Mouse (Mus musculus) forebrain, embryonic 16.5 days (tissue): ENCODE measurements around the gene Brd3os. TPM values are rescaled to one million over a fixed set of nuclear protein-coding genes. Genes with fewer than 3 reads are reported as not detected.

ENCODE experiments used
- ATAC-seq: fragments of 200-750 bp; cut with Nextera tagmentation; 2 replicates; pipeline ENCODE4 v1.8.0; 2017; ENCODE audit warnings: mild to moderate bottlenecking, moderate library complexity
- H3K27ac ChIP-seq: fragments of 300-500 bp; sonication (generic); 2 replicates; pipeline ENCODE4 v1.5.1; 2014; ENCODE audit warnings: low read length, control low read depth
- H3K27me3 ChIP-seq: fragments of 300-500 bp; sonication (generic); replicated peaks from 2 replicates; pipeline ENCODE4 v1.6.1; 2014; ENCODE audit warnings: low read length; ENCODE audit not compliant: control insufficient read depth, insufficient read depth
- H3K36me3 ChIP-seq: fragments of 300-500 bp; sonication (generic); 2 replicates; pipeline ENCODE4 v1.6.1; 2014; ENCODE audit not compliant: control insufficient read depth, insufficient read depth
- H3K4me1 ChIP-seq: fragments of 300-500 bp; sonication (generic); replicated peaks from 2 replicates; pipeline ENCODE4 v1.6.1; 2014; ENCODE audit warnings: low read length; ENCODE audit not compliant: control insufficient read depth, insufficient read depth
- H3K4me2 ChIP-seq: fragments of 300-500 bp; sonication (generic); 2 replicates; pipeline ENCODE4 v1.6.1; 2014; ENCODE audit warnings: mild to moderate bottlenecking, low read length, control low read depth
- H3K4me3 ChIP-seq: fragments of 300-500 bp; sonication (generic); replicated peaks from 2 replicates; pipeline ENCODE4 v1.5.1; 2014; ENCODE audit warnings: mild to moderate bottlenecking, low read length, control low read depth
- H3K9ac ChIP-seq: fragments of 300-500 bp; sonication (generic); replicated peaks from 2 replicates; pipeline ENCODE4 v1.6.1; 2014; ENCODE audit warnings: low read depth, low read length, control low read depth
- H3K9me3 ChIP-seq: fragments of 300-500 bp; sonication (generic); 2 replicates; pipeline ENCODE4 v1.6.1; 2016; ENCODE audit warnings: low read length; ENCODE audit not compliant: control insufficient read depth
- WGBS: fragments of 180-500 bp; shearing (Covaris S2); extraction: QIAGEN DNeasy Blood & Tissue Kit; methylation state at CpG from one replicate; pipeline ENCODE4 v1.1.7; 2014; 5-methylcytosine and 5-hydroxymethylcytosine counted together
- polyA plus RNA-seq: library from polyadenylated mRNA; unstranded; fragments of >200 nt; fragmentation: Nextera tagmentation; extraction: Ambion mirVana; gene quantifications from 2 replicates; pipeline ENCODE4 v1.2.1, GENCODE M21; 2015

The Brd3os gene
- polyA plus RNA-seq, 1 experiment from 2014 or later, result 34.3 TPM

DNA sequence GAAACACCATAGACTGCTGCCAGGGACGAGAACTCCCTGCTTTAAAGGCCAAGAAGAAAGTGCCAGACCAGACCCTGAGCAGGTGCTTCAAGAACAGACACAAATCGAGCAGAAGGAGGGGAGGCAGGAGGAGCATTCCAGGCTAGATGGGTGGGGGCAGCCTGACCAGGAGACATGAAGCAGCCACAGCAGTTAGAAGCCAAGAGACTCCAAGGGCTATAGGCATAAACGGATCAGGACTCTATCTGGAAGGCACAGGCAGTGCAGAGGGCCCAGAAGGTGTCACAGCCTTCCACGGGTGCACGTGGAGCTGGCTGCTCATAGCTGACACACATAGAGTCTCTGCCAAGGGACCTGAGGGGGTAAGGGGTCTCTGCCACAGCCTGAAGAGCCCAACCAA, 18.0 kb downstream of the Brd3os start:
- no peak overlapping the region for H3K27ac ChIP-seq
- H3K9ac ChIP-seq, result no peak overlapping the region
- peaks cover 38% of the 10 kb centered on the region for H3K36me3 ChIP-seq
- no peaks in the 10 kb centered on the region for H3K4me1 ChIP-seq
- H3K9me3 ChIP-seq, result no peaks in the 10 kb centered on the region
- H3K4me3 ChIP-seq, result no peak overlapping the region
- no peak for ATAC-seq
- H3K4me2 ChIP-seq, result no peak overlapping the region
- 90% methylated on average over 5 of the region's 5 CpGs for WGBS
- no peaks in the 10 kb centered on the region for H3K27me3 ChIP-seq

DNA sequence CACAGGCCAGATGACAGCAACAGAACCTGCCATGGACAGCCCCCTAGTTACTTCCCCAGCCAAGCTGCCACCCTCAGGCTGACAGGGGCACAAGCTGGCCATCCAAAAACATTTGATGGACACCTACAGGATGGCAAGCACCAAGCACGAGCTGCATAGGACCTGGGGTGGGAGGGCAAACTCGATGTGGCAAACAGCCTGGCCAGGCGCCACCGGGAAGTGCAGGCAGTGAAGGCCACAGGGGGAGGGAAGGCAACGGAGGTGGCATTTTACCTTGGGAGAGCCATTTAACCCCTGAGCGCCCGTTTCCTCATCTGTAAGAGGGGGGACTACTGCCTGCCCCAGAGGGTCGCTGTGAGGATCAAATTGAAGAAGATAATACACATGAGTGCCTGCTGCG, 18.5 kb downstream of the Brd3os start:
- H3K27me3 ChIP-seq, result no peaks in the 10 kb centered on the region
- no peak for ATAC-seq
- H3K9me3 ChIP-seq, result no peaks in the 10 kb centered on the region
- H3K9ac ChIP-seq, result no peak overlapping the region
- H3K36me3 ChIP-seq, result peaks cover 37% of the 10 kb centered on the region
- no peak overlapping the region for H3K4me3 ChIP-seq
- no peak overlapping the region for H3K27ac ChIP-seq
- 67% methylated on average over 9 of the region's 9 CpGs for WGBS
- no peaks in the 10 kb centered on the region for H3K4me1 ChIP-seq
- H3K4me2 ChIP-seq, result no peak overlapping the region

DNA sequence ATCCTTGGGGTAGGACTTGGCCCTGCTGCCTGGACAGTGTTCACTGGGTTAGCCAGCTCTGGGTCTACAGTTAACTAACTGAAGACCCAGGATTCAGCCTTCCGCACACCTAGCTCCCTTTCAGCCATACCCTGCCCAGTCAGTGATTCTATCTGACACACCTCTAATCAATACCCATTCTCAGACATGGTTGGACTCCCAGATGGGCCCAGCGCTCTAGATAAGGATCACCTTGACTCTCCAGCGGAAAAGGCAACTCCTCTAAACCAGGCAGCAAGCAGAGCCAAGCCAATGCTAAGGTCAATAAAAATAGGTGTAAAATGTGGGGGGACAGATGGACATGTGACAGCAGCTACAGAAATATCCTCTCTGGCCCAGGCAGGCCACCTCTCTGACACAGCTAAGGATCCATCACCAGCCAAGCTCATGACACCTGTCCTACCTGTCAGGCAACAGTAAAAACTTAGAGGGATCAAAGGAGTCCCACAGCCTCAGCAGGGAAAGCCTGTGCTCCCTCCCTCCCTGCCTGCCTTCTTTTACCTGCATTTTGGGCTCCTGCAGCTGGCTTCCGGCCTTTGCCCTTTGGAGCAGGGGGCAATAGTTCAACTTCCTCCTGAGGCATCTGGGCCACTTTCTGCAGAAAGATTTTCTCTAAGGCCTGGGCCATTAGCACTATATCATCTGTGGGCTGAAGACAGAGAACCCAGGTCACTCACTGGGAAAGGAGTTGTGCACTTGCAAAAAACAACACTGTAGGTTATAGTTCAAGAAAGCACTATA, 19.9 kb downstream of the Brd3os start:
- H3K27ac ChIP-seq, result no peak overlapping the region
- no peaks in the 10 kb centered on the region for H3K27me3 ChIP-seq
- no peak overlapping the region for H3K9ac ChIP-seq
- H3K4me2 ChIP-seq, result no peak overlapping the region
- no peak overlapping the region for H3K4me3 ChIP-seq
- H3K4me1 ChIP-seq, result no peaks in the 10 kb centered on the region
- 93% methylated on average over 4 of the region's 4 CpGs for WGBS
- H3K36me3 ChIP-seq, result peaks cover 28% of the 10 kb centered on the region
- no peaks in the 10 kb centered on the region for H3K9me3 ChIP-seq
- no peak for ATAC-seq

DNA sequence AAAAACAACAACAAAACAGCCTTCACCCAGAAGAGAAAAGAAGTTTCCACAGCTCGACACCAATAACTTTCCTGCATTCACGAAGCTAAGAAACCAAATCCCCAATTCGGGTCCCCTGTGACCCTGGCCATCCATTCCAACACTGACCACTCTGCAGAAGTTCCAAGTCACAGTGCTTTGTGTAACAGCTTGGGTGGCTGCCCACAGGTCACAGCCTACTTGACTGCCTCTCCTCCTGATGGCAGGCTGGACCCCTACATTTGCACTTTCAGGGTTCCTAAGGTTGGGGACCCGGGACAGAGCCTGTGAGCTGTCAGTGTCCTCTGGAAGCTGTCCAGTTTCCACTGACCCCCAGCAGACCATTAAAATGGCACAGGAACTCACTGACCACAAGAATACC, 20.8 kb downstream of the Brd3os start:
- H3K36me3 ChIP-seq, result peaks cover 21% of the 10 kb centered on the region
- no peak overlapping the region for H3K27ac ChIP-seq

DNA sequence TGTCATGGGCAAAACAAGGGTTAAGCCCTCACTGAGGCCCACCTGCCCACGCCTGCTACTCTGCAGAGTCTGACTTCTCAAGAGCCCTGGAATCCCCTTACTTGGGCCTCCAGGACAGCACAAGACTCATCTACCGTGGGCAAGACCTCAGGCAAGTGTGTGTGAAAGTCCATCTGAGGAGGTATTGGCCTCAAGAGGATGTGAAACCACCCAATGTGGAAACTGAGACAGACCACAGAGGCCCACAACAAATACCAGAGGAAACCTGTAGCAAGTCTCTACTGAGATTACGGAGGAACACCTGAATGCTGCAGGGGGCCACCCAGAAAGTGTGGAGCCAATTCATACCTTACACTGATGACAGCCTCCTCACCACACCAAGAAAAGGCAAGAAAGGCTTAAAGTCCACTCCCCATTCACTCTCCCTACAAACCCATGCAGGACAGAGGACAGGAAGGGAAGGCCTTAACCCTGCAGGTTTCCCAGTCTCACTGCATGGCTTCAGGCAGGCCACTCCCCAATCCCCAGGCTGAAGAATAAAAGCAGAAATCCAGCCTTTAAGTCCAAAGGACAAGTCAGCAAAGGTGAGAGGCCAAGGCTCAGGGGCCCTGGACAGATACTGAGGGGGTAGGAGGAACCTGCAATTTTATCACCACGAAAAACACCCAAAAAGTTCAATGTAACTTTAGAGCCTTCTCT, 27.3 kb downstream of the Brd3os start:
- ATAC-seq, result no peak
- Histone ChIP-seq H3K36me3 (no peaks in the 10 kb centered on the region; the same call in 1 of the 2 replicates), H3K27ac (no peak overlapping the region)

More for the DNA sequence above, 20.8 kb downstream of the Brd3os start:
- WGBS, result 91% methylated on average over 4 of the region's 4 CpGs
- Histone ChIP-seq H3K4me1 (no peaks in the 10 kb centered on the region), H3K27me3 (no peaks in the 10 kb centered on the region), H3K9me3 (no peaks in the 10 kb centered on the region), H3K4me3 (no peak overlapping the region), H3K9ac (no peak overlapping the region), H3K4me2 (no peak overlapping the region)
- no peak for ATAC-seq

DNA sequence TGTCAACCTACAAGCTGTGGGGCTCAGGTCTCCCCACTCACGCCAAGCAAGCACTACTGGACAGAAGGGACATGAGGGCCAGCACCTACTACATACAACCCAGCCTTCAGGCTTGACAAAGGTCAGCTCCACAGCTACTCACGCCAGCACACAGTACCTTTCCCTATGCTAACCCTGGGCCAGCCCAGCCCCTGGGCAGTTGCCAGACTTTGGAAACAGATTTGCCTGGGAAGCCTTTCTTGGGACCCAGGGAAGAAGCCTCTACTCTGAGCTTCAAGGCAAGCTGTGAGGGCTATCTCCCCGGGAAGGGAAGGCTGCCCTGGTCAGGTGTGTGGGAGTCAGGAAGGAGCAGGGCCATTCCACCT, 27.8 kb downstream of the Brd3os start:
- peaks cover 38% of the 10 kb centered on the region for H3K4me1 ChIP-seq
- H3K9ac ChIP-seq, result no peak overlapping the region
- H3K27ac ChIP-seq, result no peak overlapping the region
- no peak overlapping the region for H3K4me3 ChIP-seq
- no peaks in the 10 kb centered on the region for H3K9me3 ChIP-seq
- no peaks in the 10 kb centered on the region for H3K27me3 ChIP-seq
- H3K36me3 ChIP-seq, result no peaks in the 10 kb centered on the region; the same call in 1 of the 2 replicates
- ATAC-seq, result no peak
- no peak overlapping the region for H3K4me2 ChIP-seq
- 73% methylated on average over 3 of the region's 3 CpGs for whole genome bisulfite sequencing

More for the DNA sequence above, 27.3 kb downstream of the Brd3os start:
- Histone ChIP-seq H3K4me1 (peaks cover 37% of the 10 kb centered on the region), H3K4me2 (no peak overlapping the region), H3K4me3 (no peak overlapping the region), H3K9me3 (no peaks in the 10 kb centered on the region), H3K27me3 (no peaks in the 10 kb centered on the region), H3K9ac (no peak overlapping the region)
- WGBS, result 81% methylated on average over 4 of the region's 4 CpGs

DNA sequence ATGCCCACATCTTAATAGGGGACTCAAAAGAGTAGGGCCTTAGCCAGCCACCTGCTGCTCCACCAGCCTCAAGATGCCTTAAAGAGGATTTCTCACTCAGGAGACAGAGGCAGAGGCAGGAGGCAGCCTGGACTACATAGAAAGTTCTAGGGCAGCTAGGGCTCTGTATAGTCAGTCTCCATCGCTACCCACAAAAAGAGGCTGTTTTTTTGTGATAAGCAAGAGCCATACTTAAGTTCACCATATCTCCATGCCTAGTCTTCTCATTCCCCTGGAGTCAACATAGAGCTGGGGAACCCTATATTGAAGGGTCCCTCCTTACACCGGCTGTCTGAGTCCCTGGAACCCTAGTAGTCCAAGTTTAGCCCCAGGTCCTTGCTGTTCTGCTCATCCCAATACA, 28.4 kb downstream of the Brd3os start:
- no peak overlapping the region for H3K4me2 ChIP-seq
- H3K27me3 ChIP-seq, result no peaks in the 10 kb centered on the region
- no peak overlapping the region for H3K4me3 ChIP-seq
- no peaks in the 10 kb centered on the region for H3K9me3 ChIP-seq
- H3K9ac ChIP-seq, result no peak overlapping the region
- peaks cover 38% of the 10 kb centered on the region for H3K4me1 ChIP-seq
- 98% methylated on average over 2 of the region's 2 CpGs for WGBS
- no peak overlapping the region for H3K27ac ChIP-seq
- no peaks in the 10 kb centered on the region; the same call in 1 of the 2 replicates for H3K36me3 ChIP-seq
- ATAC-seq, result no peak

DNA sequence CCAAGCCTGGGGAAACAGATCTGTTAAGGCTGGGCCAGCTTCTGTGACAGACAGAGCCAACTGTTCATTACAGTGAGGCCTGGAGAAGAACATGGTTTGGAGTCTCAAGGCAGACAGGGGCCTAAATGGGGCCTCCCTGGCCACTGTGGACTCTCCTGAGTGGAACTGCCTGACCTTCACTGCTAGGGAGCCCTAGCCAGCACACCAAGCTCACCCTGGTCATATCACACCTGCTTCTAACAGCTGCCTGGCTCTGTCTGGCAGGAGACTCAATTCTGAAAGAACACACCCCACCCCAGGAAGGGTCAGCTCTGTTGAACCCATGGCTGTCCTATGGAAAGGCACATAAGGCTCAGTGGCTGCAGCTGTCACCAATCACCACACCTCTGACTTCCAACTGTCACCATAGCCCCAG, 29.1 kb downstream of the Brd3os start:
- Histone ChIP-seq H3K9ac (no peak overlapping the region), H3K4me1 (peaks cover 38% of the 10 kb centered on the region), H3K27ac (no peak overlapping the region), H3K4me2 (no peak overlapping the region), H3K9me3 (no peaks in the 10 kb centered on the region), H3K4me3 (no peak overlapping the region), H3K36me3 (no peaks in the 10 kb centered on the region; the same call in 1 of the 2 replicates), H3K27me3 (no peaks in the 10 kb centered on the region)
- ATAC-seq, result no peak

DNA sequence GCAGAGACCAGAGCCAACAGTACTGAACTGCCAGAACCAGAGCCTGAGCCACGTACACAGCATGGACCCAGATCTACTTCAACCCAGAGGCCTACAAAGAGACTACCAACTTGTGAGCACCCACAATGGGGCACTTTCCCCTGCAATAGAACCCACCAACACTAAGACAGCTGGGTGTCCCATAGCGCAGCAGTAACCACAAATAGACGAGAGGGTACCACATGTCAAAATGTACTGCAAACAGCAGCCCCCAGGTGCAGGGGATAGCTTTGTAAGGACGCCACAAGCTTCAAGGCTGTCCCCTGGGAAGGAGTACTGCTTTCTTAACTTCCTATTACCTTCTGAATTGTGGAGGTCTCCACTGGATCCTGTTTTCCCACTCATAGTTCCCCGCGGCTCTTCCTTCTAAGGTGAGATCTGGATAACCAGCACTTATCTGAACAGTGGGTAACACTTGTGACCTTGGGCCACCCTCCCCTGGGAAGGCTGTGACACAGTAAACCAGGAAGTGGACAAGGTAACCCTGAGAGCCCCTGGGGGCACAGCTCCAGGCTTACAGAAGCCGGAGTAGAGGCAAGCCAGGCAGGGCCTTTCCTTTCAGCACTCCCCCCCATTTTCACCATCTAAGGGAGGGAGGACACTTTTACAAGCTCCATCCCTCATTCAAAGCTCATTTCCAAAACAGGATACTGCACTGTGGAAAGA, 31.1 kb downstream of the Brd3os start:
- H3K4me3 ChIP-seq, result peak overlapping the region; percentile 99
- H3K9ac ChIP-seq, result no peak overlapping the region
- WGBS, result 74% methylated on average over 7 of the region's 7 CpGs
- H3K36me3 ChIP-seq, result no peaks in the 10 kb centered on the region; the same call in 1 of the 2 replicates
- no peak overlapping the region for H3K27ac ChIP-seq
- H3K9me3 ChIP-seq, result no peaks in the 10 kb centered on the region
- peaks cover 43% of the 10 kb centered on the region for H3K4me1 ChIP-seq
- peak overlapping the region; percentile 83 for H3K4me2 ChIP-seq
- no peaks in the 10 kb centered on the region for H3K27me3 ChIP-seq
- no peak for ATAC-seq
